Mouse (Mus musculus) heart, adult 2 months (tissue): Measurements from ENCODE around the gene Slc27a4. TPM values are rescaled to one million over a fixed set of nuclear protein-coding genes. Genes with fewer than 3 reads are reported as not detected.
"Not testable (repeated sequence)": the region's sequence is repeated elsewhere in the genome, so short reads cannot be mapped to it uniquely, and the experiment has no call there.

ENCODE experiments used
- DNase-seq, 2 experiments: peaks; one replicate each; pipeline ENCODE4 v3.0.0; 2021
- H3K27ac ChIP-seq: fragments of 200-600 bp; 2 replicates; pipeline ENCODE4 v1.8.1; 2022
- H3K27me3 ChIP-seq: fragments of 200-500 bp; 2 replicates; pipeline ENCODE4 v1.6.1; 2012; ENCODE audit warnings: mild to moderate bottlenecking, low read length, inconsistent platforms, mixed read lengths; ENCODE audit not compliant: control insufficient read depth, insufficient read depth
- H3K36me3 ChIP-seq: fragments of 200-500 bp; 2 replicates; pipeline ENCODE4 v1.6.1; 2012; ENCODE audit warnings: low read length, inconsistent platforms; ENCODE audit not compliant: control insufficient read depth, insufficient read depth
- H3K4me1 ChIP-seq: fragments of 200-500 bp; 2 replicates; pipeline ENCODE4 v1.6.1; 2011; ENCODE audit warnings: low read length; ENCODE audit not compliant: control insufficient read depth, insufficient read depth
- H3K4me3 ChIP-seq: fragments of 200-600 bp; 2 replicates; pipeline ENCODE4 v1.8.1; 2022
- H3K79me2 ChIP-seq: fragments of 200-500 bp; replicated peaks from 2 replicates; pipeline ENCODE4 v1.6.1; 2012; ENCODE audit warnings: mild to moderate bottlenecking, inconsistent platforms, low read length, moderate library complexity, mixed read lengths; ENCODE audit not compliant: control insufficient read depth, insufficient read depth
- H3K9ac ChIP-seq: fragments of 200-500 bp; 2 replicates; pipeline ENCODE4 v1.6.1; 2012; ENCODE audit warnings: low read depth, mild to moderate bottlenecking, control low read depth, inconsistent platforms, low read length, mixed read lengths
- CTCF ChIP-seq: fragments of 200-600 bp; IDR thresholded peaks from 2 replicates; pipeline ENCODE4 v1.8.1; 2022; ENCODE audit warnings: antibody characterized with exemption, mild to moderate bottlenecking, moderate library complexity
- EP300 ChIP-seq: fragments of 200-500 bp; IDR thresholded peaks from 2 replicates; pipeline ENCODE4 v1.6.1; 2011; ENCODE audit warnings: low read depth, low read length, control low read depth; ENCODE audit not compliant: insufficient read depth
- POLR2A ChIP-seq: fragments of 200-500 bp; IDR thresholded peaks from 2 replicates; pipeline ENCODE4 v1.6.1; 2011; ENCODE audit warnings: mild to moderate bottlenecking, low read depth, low read length, control low read depth; ENCODE audit not compliant: insufficient read depth
- WGBS: fragments of 180-500 bp; shearing (Covaris S2); methylation state at CpG from one replicate; pipeline ENCODE4 v1.1.7; 2018; 5-methylcytosine and 5-hydroxymethylcytosine counted together
- intact Hi-C: fragments of 180-260 bp; cut with DNase I; formaldehyde crosslinking; loops from one replicate; pipeline ENCODE4 v1.15.1; 2025
- polyA plus RNA-seq: library from polyadenylated mRNA; depleted of rRNA; stranded (reverse); fragments of >200 nt; gene quantifications from 2 replicates; pipeline ENCODE4 v1.2.3, GENCODE M21; 2012
- total RNA-seq, 2 experiments: library from RNA; stranded (reverse); gene quantifications; 2 replicates each; pipeline ENCODE4 v1.2.3; 2021

Slc27a4 gene
- total and polyA plus RNA-seq, 3 experiments, result 16.6 to 18.0 (median 17.0) TPM

DNA sequence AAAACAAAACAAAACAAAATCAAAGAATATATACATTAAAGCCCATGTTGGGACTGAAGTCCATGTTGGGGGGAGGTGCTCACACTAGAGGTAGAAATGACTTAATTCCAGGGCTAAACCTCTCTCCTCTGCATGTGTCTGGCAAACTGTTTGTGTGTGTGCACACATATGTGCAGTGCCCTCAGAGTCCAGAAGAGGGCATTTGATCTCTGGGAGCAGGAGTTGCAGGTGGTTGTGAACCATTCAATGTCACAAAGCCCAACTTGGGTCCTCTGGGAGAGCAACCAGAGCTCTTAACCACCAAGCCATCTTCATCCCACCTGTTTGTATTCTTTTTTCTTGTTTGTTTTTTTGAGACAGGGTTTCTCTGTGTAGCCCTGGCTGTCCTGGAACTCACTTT, 32.3 kb upstream of the Slc27a4 start:
- intact Hi-C loops, result no loop called here
- Histone ChIP-seq H3K9ac (no peak overlapping the region), H3K4me3 (no peak overlapping the region), H3K27me3 (no peaks in the 10 kb centered on the region), H3K4me1 (no peaks in the 10 kb centered on the region), H3K36me3 (no peaks in the 10 kb centered on the region), H3K79me2 (no peaks in the 10 kb centered on the region), H3K27ac (no peak overlapping the region)
- no peak for TF ChIP-seq POLR2A
- peak; percentile 12; the same call in 1 of the 2 replicates for TF ChIP-seq CTCF
- no peak for TF ChIP-seq EP300
- DNase-seq, result no peak

DNA sequence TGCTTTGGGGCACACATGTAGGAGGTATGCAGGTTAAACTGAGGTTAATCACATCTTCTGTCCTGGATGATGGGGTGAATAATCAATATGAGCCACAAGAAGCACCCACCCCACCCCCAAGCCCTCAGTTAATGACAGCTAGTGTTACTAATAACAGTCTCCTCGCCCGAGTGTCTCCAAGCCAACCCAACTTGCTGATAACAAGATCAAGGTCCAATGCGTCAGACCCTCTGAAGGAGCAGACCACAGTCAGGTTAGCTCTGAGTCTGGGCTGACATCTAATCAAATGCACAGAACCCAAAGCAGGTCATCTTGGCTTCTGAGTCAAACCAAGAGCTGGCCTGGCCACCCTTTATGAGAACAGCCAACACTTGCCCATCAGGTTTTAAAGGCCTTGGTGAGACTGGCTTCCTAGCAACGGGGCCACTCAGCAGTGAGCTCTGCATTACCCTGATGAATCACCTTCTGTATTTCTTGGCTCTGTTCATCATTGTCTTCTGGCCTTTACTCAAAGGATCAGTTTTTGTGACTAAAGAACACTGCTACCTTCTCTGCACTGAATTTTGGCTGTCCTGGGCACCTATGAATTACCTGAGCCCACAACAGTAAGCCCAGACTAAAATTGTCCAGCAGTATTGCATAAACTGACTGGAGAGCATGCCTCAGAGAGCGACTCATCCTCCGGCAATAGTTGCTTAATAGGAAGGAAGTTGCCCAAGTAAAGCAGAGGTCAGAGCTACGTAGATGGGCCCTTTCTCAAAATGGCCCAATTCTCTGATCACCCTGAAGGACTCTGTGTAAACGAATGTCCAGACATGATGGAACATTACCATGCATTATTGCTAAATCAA, 30.6 kb upstream of the Slc27a4 start:
- no peaks in the 10 kb centered on the region for H3K4me1 ChIP-seq
- intact Hi-C loops, result no loop called here

DNA sequence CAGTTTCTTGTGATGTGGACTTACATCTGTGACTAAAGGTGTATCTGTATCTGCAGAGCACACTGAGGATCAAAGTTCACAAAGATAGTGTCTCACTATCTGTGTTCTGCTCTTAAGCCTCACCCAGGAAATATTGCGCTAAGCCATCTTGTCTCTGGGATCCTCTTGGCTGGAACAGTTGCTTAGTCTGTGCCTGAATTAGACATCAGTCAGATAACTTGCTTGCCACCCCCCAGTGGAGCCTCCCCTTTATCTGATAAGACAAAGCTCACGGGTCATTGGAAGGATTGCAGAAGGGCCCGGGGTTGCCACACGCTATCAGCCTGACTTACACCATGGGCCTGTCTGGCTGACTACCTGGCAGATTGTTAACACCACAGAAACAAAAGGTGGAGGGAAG, 29.1 kb upstream of the Slc27a4 start:
- DNase-seq, result no peak
- Histone ChIP-seq H3K4me1 (no peaks in the 10 kb centered on the region), H3K27ac (no peak overlapping the region), H3K4me3 (no peak overlapping the region), H3K9ac (no peak overlapping the region), H3K36me3 (no peaks in the 10 kb centered on the region), H3K79me2 (no peaks in the 10 kb centered on the region), H3K27me3 (no peaks in the 10 kb centered on the region)
- intact Hi-C loops, result no loop called here
- no peak for TF ChIP-seq EP300
- no peak for TF ChIP-seq CTCF
- TF ChIP-seq POLR2A, result no peak
- WGBS, result 56% methylated on average over 4 of the region's 4 CpGs

More for the DNA sequence above, 30.6 kb upstream of the Slc27a4 start:
- Histone ChIP-seq H3K4me3 (no peak overlapping the region), H3K27me3 (no peaks in the 10 kb centered on the region), H3K36me3 (no peaks in the 10 kb centered on the region), H3K9ac (no peak overlapping the region), H3K27ac (no peak overlapping the region), H3K79me2 (no peaks in the 10 kb centered on the region)
- TF ChIP-seq CTCF (no peak), POLR2A (no peak), EP300 (no peak)
- no peak for DNase-seq
- WGBS, result 55% methylated on average over 8 of the region's 8 CpGs

DNA sequence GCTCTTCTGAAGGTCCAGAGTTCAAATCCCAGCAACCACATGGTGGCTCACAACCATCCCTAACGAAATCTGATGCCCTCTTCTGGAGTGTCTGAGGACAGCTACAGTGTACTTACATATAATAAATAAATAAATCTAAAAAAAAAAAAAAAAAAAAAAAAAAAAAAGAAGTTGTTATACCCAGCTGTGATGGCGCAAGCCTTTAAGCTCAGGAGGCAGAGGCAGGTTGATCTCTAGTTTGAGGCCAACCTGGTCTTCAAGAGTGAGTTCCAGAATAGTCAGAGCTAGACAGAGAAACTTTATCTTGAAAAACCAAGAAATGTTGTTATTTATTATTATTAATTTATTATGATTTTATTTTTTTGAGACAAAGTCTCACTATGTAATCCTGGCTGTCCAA, 21.2 kb upstream of the Slc27a4 start:
- H3K9ac ChIP-seq, H3K4me3 ChIP-seq, H3K36me3 ChIP-seq, H3K27me3 ChIP-seq, intact Hi-C loops, DNase-seq, H3K79me2 ChIP-seq, H3K4me1 ChIP-seq, H3K27ac ChIP-seq: not testable (repeated sequence)
- WGBS, result 95% methylated on average over 2 of the region's 2 CpGs

GRCm38 (mm10) chr2:29784290-29784689, 18.1 kb upstream of the Slc27a4 start:
- H3K79me2 ChIP-seq, result no peaks in the 10 kb centered on the region; the same call in 1 of the 2 replicates
- DNase-seq, result no peak
- intact Hi-C loops, result no loop called here
- no peak overlapping the region for H3K9ac ChIP-seq
- H3K4me1 ChIP-seq, result no peaks in the 10 kb centered on the region
- TF ChIP-seq EP300, result no peak
- no peak for TF ChIP-seq CTCF
- TF ChIP-seq POLR2A, result no peak
- no peaks in the 10 kb centered on the region for H3K27me3 ChIP-seq
- H3K36me3 ChIP-seq, result no peaks in the 10 kb centered on the region
- no peak overlapping the region for H3K27ac ChIP-seq
- H3K4me3 ChIP-seq, result no peak overlapping the region
- 61% methylated on average over 4 of the region's 4 CpGs for WGBS

DNA sequence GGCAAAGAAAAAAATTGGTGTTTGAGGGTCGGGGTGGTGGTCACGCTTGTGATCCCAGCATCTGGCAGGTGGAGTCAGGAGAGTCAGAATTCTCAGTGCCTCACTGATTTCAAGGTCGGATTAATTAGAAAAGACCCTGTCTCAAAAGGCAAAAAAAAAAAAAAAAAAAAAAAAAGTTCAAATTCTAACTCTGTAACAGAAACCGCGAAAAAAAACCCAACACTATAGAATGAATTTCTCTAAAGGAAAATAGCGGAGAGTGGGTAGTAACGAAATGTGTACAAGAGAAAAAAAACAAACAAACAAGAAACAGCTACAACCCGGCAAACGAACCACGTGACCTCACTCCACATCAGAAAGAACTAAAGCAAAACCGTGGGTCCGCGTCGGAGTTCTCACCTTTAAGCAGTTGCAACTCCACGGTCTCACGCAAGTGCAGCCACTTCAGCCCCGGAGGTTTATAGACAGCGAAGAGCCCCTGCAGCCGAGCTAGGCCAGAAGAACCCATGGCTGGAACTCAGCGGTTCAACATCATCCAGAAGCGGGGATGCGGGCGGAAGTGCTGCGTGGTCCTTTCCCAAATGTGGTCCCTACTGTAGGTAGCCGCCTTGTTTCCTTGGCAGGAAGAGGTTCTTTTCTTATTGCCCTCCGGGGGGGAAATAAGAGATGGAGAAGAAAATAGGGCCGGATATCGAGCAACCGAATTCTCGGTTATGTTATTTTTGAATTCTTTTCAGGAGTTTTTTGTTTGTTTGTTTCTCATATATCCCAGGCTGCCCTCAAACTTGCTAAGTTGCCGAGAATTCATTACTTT, 15.1 kb upstream of the Slc27a4 start, which contains the start of gene Coq4:
Gene Coq4, plus strand, starts transcription at position 390 of the 814 bp plus-strand sequence.
- H3K27ac ChIP-seq, result peak within 1 kb of the TSS; percentile 60
- H3K9ac ChIP-seq, result peak within 1 kb of the TSS; percentile 88
- H3K27me3 ChIP-seq, result no peaks in the 10 kb centered on the region
- peak; percentile 89 to 90 for DNase-seq
- no peaks in the 10 kb centered on the region for H3K4me1 ChIP-seq
- peak; percentile 79 for TF ChIP-seq EP300
- TF ChIP-seq POLR2A, result peak; percentile 83
- no peak for TF ChIP-seq CTCF
- intact Hi-C loops, result loop anchor here (2.0 kb wide), 2 partner anchors 15 to 39 kb away; partner anchors contain the start of gene Slc27a4
- WGBS, result 2% methylated on average over 31 of the region's 31 CpGs
- H3K79me2 ChIP-seq, result no peaks in the 10 kb centered on the region; the same call in 1 of the 2 replicates
- peak within 1 kb of the TSS; percentile 71 for H3K4me3 ChIP-seq
- H3K36me3 ChIP-seq, result no peaks in the 10 kb centered on the region
